Mouse (Mus musculus) limb, embryonic 15.5 days (tissue): ENCODE results near the gene Gm28308. TPM values are rescaled to one million over a fixed set of nuclear protein-coding genes. Genes with fewer than 3 reads are reported as not detected.
A peak's percentile ranks its signal among the peaks of the same experiment; 100 is the strongest.

ENCODE experiments used
- ATAC-seq: fragments of 200-750 bp; cut with Nextera tagmentation; 2 replicates; pipeline ENCODE4 v1.8.0; 2017; ENCODE audit warnings: low read depth, moderate TSS enrichment; ENCODE audit not compliant: insufficient number of reproducible peaks, low FRiP score, low TSS enrichment
- H3K27ac ChIP-seq: fragments of 300-500 bp; sonication (generic); 2 replicates; pipeline ENCODE4 v1.5.1; 2015; ENCODE audit warnings: moderate library complexity, mild to moderate bottlenecking, inconsistent platforms
- H3K27me3 ChIP-seq: fragments of 300-500 bp; sonication (generic); 2 replicates; pipeline ENCODE4 v1.6.1; 2015; ENCODE audit warnings: inconsistent platforms
- H3K36me3 ChIP-seq: fragments of 300-500 bp; sonication (generic); 2 replicates; pipeline ENCODE4 v1.6.1; 2015; ENCODE audit warnings: inconsistent platforms
- H3K4me1 ChIP-seq: fragments of 300-500 bp; sonication (generic); 2 replicates; pipeline ENCODE4 v1.6.1; 2015; ENCODE audit warnings: inconsistent platforms
- H3K4me2 ChIP-seq: fragments of 300-500 bp; sonication (generic); 2 replicates; pipeline ENCODE4 v1.6.1; 2015; ENCODE audit warnings: mild to moderate bottlenecking, inconsistent platforms
- H3K4me3 ChIP-seq: fragments of 300-500 bp; sonication (generic); 2 replicates; pipeline ENCODE4 v1.5.1; 2015; ENCODE audit warnings: mild to moderate bottlenecking, inconsistent platforms
- H3K9ac ChIP-seq: fragments of 300-500 bp; sonication (generic); 2 replicates; pipeline ENCODE4 v1.6.1; 2015; ENCODE audit warnings: inconsistent platforms
- H3K9me3 ChIP-seq: fragments of 300-500 bp; sonication (generic); 2 replicates; pipeline ENCODE4 v1.6.1; 2016; ENCODE audit warnings: inconsistent platforms
- WGBS: fragments of 180-500 bp; shearing (Covaris S2); methylation state at CpG from one replicate; pipeline ENCODE4 v1.1.7; 2015; 5-methylcytosine and 5-hydroxymethylcytosine counted together
- polyA plus RNA-seq: library from polyadenylated mRNA; unstranded; fragments of >200 nt; fragmentation: Nextera tagmentation; extraction: Ambion mirVana; gene quantifications from 2 replicates; pipeline ENCODE4 v1.2.1, GENCODE M21; 2015

Gm28308 gene
- polyA plus RNA-seq, 1 experiment from 2014 or later = 0.70 TPM

GRCm38 (mm10) chr6:52172501-52172900, 40.6 kb downstream of the Gm28308 start:
- Histone ChIP-seq H3K36me3 (peaks cover 5% of the 10 kb centered on the region; the same call in 1 of the 2 replicates), H3K4me3 (peak overlapping the region; percentile 38), H3K27ac (peak overlapping the region; percentile 59; the same call in 1 of the 2 replicates), H3K9me3 (no peaks in the 10 kb centered on the region), H3K4me1 (peaks cover 51% of the 10 kb centered on the region), H3K4me2 (peak overlapping the region; percentile 64), H3K27me3 (peaks cover 77% of the 10 kb centered on the region), H3K9ac (no peak overlapping the region)
- peak; percentile 71 for ATAC-seq
- 4% methylated on average over 35 of the region's 35 CpGs for WGBS

- H3K9me3 ChIP-seq = no peaks in the 10 kb centered on the region
- H3K4me1 ChIP-seq = peaks cover 46% of the 10 kb centered on the region
- peaks cover 5% of the 10 kb centered on the region; the same call in 1 of the 2 replicates for H3K36me3 ChIP-seq
- peaks cover 75% of the 10 kb centered on the region for H3K27me3 ChIP-seq
- 35% methylated on average over 7 of the region's 7 CpGs for WGBS
- H3K9ac ChIP-seq = no peak overlapping the region
- H3K27ac ChIP-seq = peak overlapping the region; percentile 47; the same call in 1 of the 2 replicates
- ATAC-seq = no peak; the same call in 1 of the 2 replicates
- H3K4me3 ChIP-seq = peak overlapping the region; percentile 38; the same call in 1 of the 2 replicates
- H3K4me2 ChIP-seq = peak overlapping the region; percentile 64
Measured at GRCm38 (mm10) chr6:52171938-52172337, 41.2 kb downstream of the Gm28308 start.

- Histone ChIP-seq H3K36me3 (peaks cover 5% of the 10 kb centered on the region; the same call in 1 of the 2 replicates), H3K27ac (0 out of 2 replicates have a peak overlapping the region, but pooled peaks have one; percentile 2), H3K4me1 (peaks cover 39% of the 10 kb centered on the region), H3K9ac (no peak overlapping the region), H3K27me3 (peaks cover 75% of the 10 kb centered on the region), H3K9me3 (no peaks in the 10 kb centered on the region), H3K4me2 (no peak overlapping the region), H3K4me3 (no peak overlapping the region)
- no peak for ATAC-seq
- WGBS = 32% methylated on average over 4 of the region's 4 CpGs
Measured at GRCm38 (mm10) chr6:52171331-52171730, 41.8 kb downstream of the Gm28308 start.

GRCm38 (mm10) chr6:52170898-52171223, 42.3 kb downstream of the Gm28308 start:
- H3K4me3 ChIP-seq = no peak overlapping the region
- H3K9ac ChIP-seq = no peak overlapping the region
- no peak overlapping the region for H3K4me2 ChIP-seq
- H3K36me3 ChIP-seq = peaks cover 5% of the 10 kb centered on the region; the same call in 1 of the 2 replicates
- WGBS = 57% methylated on average over 5 of the region's 5 CpGs
- H3K4me1 ChIP-seq = peaks cover 36% of the 10 kb centered on the region
- H3K27ac ChIP-seq = peak overlapping the region; percentile 47; the same call in 1 of the 2 replicates
- H3K9me3 ChIP-seq = no peaks in the 10 kb centered on the region
- no peak for ATAC-seq
- peaks cover 78% of the 10 kb centered on the region for H3K27me3 ChIP-seq

- WGBS = 61% methylated on average over 40 of the region's 40 CpGs
- H3K4me1 ChIP-seq = peaks cover 36% of the 10 kb centered on the region
- H3K27me3 ChIP-seq = peaks cover 80% of the 10 kb centered on the region
- H3K4me3 ChIP-seq = no peak overlapping the region
- H3K36me3 ChIP-seq = peaks cover 5% of the 10 kb centered on the region; the same call in 1 of the 2 replicates
- no peak for ATAC-seq
- no peak overlapping the region for H3K9ac ChIP-seq
- no peak overlapping the region for H3K4me2 ChIP-seq
- H3K9me3 ChIP-seq = no peaks in the 10 kb centered on the region
- H3K27ac ChIP-seq = peak overlapping the region; percentile 47; the same call in 1 of the 2 replicates
Measured at GRCm38 (mm10) chr6:52170166-52170897, 42.8 kb downstream of the Gm28308 start.

GRCm38 (mm10) chr6:52169499-52170165, 43.5 kb downstream of the Gm28308 start:
- H3K4me2 ChIP-seq = no peak overlapping the region
- H3K9ac ChIP-seq = no peak overlapping the region

GRCm38 (mm10) chr6:52168191-52169055, 44.7 kb downstream of the Gm28308 start:
- no peak overlapping the region for H3K27ac ChIP-seq
- H3K4me3 ChIP-seq = no peak overlapping the region
- peaks cover 5% of the 10 kb centered on the region; the same call in 1 of the 2 replicates for H3K36me3 ChIP-seq
- H3K4me1 ChIP-seq = peaks cover 43% of the 10 kb centered on the region
- no peaks in the 10 kb centered on the region for H3K9me3 ChIP-seq
- no peak for ATAC-seq
- H3K9ac ChIP-seq = no peak overlapping the region
- H3K4me2 ChIP-seq = peak overlapping the region; percentile 17; the same call in 1 of the 2 replicates
- WGBS = 35% methylated on average over 42 of the region's 42 CpGs
- peaks cover 84% of the 10 kb centered on the region for H3K27me3 ChIP-seq

More at GRCm38 (mm10) chr6:52169499-52170165, 43.5 kb downstream of the Gm28308 start:
- peaks cover 76% of the 10 kb centered on the region for H3K27me3 ChIP-seq
- H3K9me3 ChIP-seq = no peaks in the 10 kb centered on the region
- H3K36me3 ChIP-seq = peaks cover 5% of the 10 kb centered on the region; the same call in 1 of the 2 replicates
- H3K27ac ChIP-seq = no peak overlapping the region
- no peak overlapping the region for H3K4me3 ChIP-seq
- ATAC-seq = no peak
- WGBS = 66% methylated on average over 16 of the region's 16 CpGs
- H3K4me1 ChIP-seq = peaks cover 36% of the 10 kb centered on the region

- Histone ChIP-seq H3K4me2 (no peak overlapping the region), H3K9ac (no peak overlapping the region), H3K4me3 (no peak overlapping the region), H3K27ac (no peak overlapping the region), H3K4me1 (peaks cover 39% of the 10 kb centered on the region), H3K36me3 (peaks cover 5% of the 10 kb centered on the region; the same call in 1 of the 2 replicates), H3K9me3 (no peaks in the 10 kb centered on the region), H3K27me3 (peaks cover 88% of the 10 kb centered on the region)
- 53% methylated on average over 14 of the region's 14 CpGs for WGBS
- no peak for ATAC-seq
Measured at GRCm38 (mm10) chr6:52167736-52168161, 45.4 kb downstream of the Gm28308 start.

- peaks cover 5% of the 10 kb centered on the region; the same call in 1 of the 2 replicates for H3K36me3 ChIP-seq
- H3K9me3 ChIP-seq = no peaks in the 10 kb centered on the region
- peaks cover 33% of the 10 kb centered on the region for H3K4me1 ChIP-seq
- H3K27me3 ChIP-seq = peaks cover 87% of the 10 kb centered on the region
- H3K27ac ChIP-seq = no peak overlapping the region
- H3K4me2 ChIP-seq = no peak overlapping the region
- H3K4me3 ChIP-seq = no peak overlapping the region
- H3K9ac ChIP-seq = no peak overlapping the region
- ATAC-seq = no peak
- WGBS = 74% methylated on average over 1 of the region's 1 CpGs
Measured at GRCm38 (mm10) chr6:52167176-52167575, 46.0 kb downstream of the Gm28308 start.

GRCm38 (mm10) chr6:52166431-52167077, 46.6 kb downstream of the Gm28308 start:
- H3K36me3 ChIP-seq = peaks cover 5% of the 10 kb centered on the region; the same call in 1 of the 2 replicates
- ATAC-seq = no peak
- H3K27me3 ChIP-seq = peaks cover 86% of the 10 kb centered on the region
- H3K4me2 ChIP-seq = no peak overlapping the region
- peaks cover 27% of the 10 kb centered on the region for H3K4me1 ChIP-seq
- 39% methylated on average over 4 of the region's 4 CpGs for WGBS
- no peak overlapping the region for H3K9ac ChIP-seq
- no peaks in the 10 kb centered on the region for H3K9me3 ChIP-seq
- no peak overlapping the region for H3K27ac ChIP-seq
- H3K4me3 ChIP-seq = no peak overlapping the region
